Mouse (Mus musculus): ENCODE data around the gene Flrt1. TPM values are rescaled to one million over a fixed set of nuclear protein-coding genes. Genes with fewer than 3 reads are reported as not detected.
A peak's percentile ranks its signal among the peaks of the same experiment; 100 is the strongest.
"Not testable (repeated sequence)": the region's sequence is repeated elsewhere in the genome, so short reads cannot be mapped to it uniquely, and the experiment has no call there.

Flrt1 gene
- polyA plus RNA-seq, 1 experiment from 2014 or later, result 0.97 TPM

GRCm38 (mm10) chr19:7056248-7057087 is 49.1 kb downstream of the Flrt1 start, which contains the start of gene Macrod1:
Gene Macrod1 (plus strand): TSS chr19:7056810.
- no peaks in the 10 kb centered on the region for H3K9me3 ChIP-seq (replicated peaks; ENCODE audit: control insufficient read depth, low read length)
- peak; percentile 64 for ATAC-seq (replicated peaks; ENCODE audit: insufficient number of reproducible peaks, low FRiP score, low TSS enrichment)
- H3K9ac ChIP-seq (ENCODE audit: low read depth, low read length), result peak within 1 kb of the TSS; percentile 80
- no peaks in the 10 kb centered on the region; the same call in 1 of the 2 replicates for H3K27me3 ChIP-seq (ENCODE audit: control insufficient read depth, insufficient read depth, low read length)
- peaks cover 18% of the 10 kb centered on the region for H3K4me1 ChIP-seq (ENCODE audit: control insufficient read depth, insufficient read depth, low read length)
- WGBS (ENCODE audit: insufficient replicate concordance), result under 1% methylated on average over 65 of the region's 72 CpGs
- peak within 1 kb of the TSS; percentile 71; the same call in 1 of the 2 replicates for H3K27ac ChIP-seq (ENCODE audit: low read depth, low read length)
- H3K4me3 ChIP-seq (ENCODE audit: low read depth, low read length), result peak within 1 kb of the TSS; percentile 64
- peak within 1 kb of the TSS; percentile 100 for H3K4me2 ChIP-seq
- H3K36me3 ChIP-seq (ENCODE audit: control insufficient read depth, insufficient read depth, low read length), result no peaks in the 10 kb centered on the region

GRCm38 (mm10) chr19:7055173-7055572 is 50.4 kb downstream of the Flrt1 start:
- WGBS (ENCODE audit: insufficient replicate concordance), result 36% methylated on average over 3 of the region's 3 CpGs
- H3K9me3 ChIP-seq (replicated peaks; ENCODE audit: control insufficient read depth, low read length), result no peaks in the 10 kb centered on the region
- H3K36me3 ChIP-seq (ENCODE audit: control insufficient read depth, insufficient read depth, low read length), result no peaks in the 10 kb centered on the region
- no peaks in the 10 kb centered on the region; the same call in 1 of the 2 replicates for H3K27me3 ChIP-seq (ENCODE audit: control insufficient read depth, insufficient read depth, low read length)
- H3K27ac ChIP-seq (ENCODE audit: low read depth, low read length), result no peak overlapping the region
- H3K4me2 ChIP-seq, result no peak overlapping the region
- H3K9ac ChIP-seq (ENCODE audit: low read depth, low read length), result no peak overlapping the region
- H3K4me1 ChIP-seq (ENCODE audit: control insufficient read depth, insufficient read depth, low read length), result peaks cover 18% of the 10 kb centered on the region
- ATAC-seq (replicated peaks; ENCODE audit: insufficient number of reproducible peaks, low FRiP score, low TSS enrichment), result no peak
- no peak overlapping the region for H3K4me3 ChIP-seq (ENCODE audit: low read depth, low read length)

DNA sequence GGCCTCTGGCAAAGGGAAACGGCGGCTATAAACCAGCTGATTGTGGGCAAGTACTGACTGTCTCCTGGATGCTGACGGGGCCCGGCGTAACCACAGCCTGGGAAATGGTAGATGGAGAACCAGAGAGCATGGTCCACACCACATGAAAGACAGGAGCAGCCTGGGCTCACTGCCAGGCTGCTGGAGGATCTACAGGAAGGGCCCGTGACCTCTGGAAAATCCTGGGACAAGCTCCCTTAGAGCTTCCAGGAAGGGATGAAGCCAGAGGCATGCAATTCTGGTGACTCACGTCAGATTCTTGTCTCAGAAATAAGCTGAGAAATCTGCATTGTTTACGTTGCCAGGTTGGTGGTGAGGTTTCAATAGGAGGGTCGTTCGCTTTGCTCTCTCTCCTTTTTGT is 50.8 kb downstream of the Flrt1 start:
- Histone ChIP-seq H3K9me3 (replicated peaks; ENCODE audit: control insufficient read depth, low read length) (no peaks in the 10 kb centered on the region), H3K27ac (ENCODE audit: low read depth, low read length) (no peak overlapping the region), H3K27me3 (ENCODE audit: control insufficient read depth, insufficient read depth, low read length) (no peaks in the 10 kb centered on the region), H3K9ac (ENCODE audit: low read depth, low read length) (no peak overlapping the region), H3K4me2 (no peak overlapping the region), H3K4me3 (ENCODE audit: low read depth, low read length) (no peak overlapping the region), H3K36me3 (ENCODE audit: control insufficient read depth, insufficient read depth, low read length) (no peaks in the 10 kb centered on the region), H3K4me1 (ENCODE audit: control insufficient read depth, insufficient read depth, low read length) (peaks cover 18% of the 10 kb centered on the region)
- WGBS (ENCODE audit: insufficient replicate concordance), result 56% methylated on average over 10 of the region's 10 CpGs
- ATAC-seq (replicated peaks; ENCODE audit: insufficient number of reproducible peaks, low FRiP score, low TSS enrichment), result no peak

DNA sequence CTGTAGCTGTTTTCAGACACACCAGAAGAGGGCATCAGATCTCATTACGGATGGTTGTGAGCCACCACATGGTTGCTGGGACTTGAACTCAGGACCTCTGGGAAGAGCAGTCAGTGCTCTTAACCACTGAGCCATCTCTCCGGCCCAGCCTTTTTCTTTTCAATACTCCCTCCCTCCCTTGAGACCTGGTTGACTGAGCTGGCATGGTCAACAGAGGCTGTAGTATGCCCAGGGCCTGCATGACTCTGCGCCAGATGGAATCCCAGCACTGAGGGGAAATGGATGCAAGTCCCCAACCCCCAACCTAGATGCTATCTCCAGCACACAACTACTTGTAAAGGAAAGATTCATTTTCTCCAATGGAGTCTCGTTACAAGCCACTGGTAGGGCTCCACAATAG is 52.1 kb downstream of the Flrt1 start:
- 76% methylated on average over 4 of the region's 4 CpGs for WGBS (ENCODE audit: insufficient replicate concordance)
- H3K9me3 ChIP-seq (replicated peaks; ENCODE audit: control insufficient read depth, low read length), result not testable (repeated sequence)

DNA sequence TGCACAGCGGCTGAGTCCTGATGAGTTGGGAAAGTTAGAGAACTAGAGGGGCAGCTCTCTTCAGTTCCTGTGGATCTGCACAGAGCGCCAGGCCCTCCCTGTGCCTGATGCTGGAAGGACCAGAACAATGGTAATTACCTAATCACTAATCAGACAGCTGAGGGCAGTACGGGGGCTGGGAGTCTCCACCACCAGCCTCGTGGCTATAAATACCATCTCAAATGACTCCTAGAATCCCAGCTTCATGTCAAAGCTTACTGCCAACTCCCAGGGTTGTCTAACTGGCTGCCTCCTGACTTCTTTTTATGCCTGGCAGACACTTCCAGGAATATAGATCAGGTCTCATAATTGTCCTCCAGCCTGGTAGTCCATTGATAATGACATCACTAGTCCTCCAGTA is 60.8 kb downstream of the Flrt1 start:
- H3K9ac ChIP-seq (ENCODE audit: low read depth, low read length), result peak overlapping the region; percentile 58; the same call in 1 of the 2 replicates
- no peaks in the 10 kb centered on the region for H3K36me3 ChIP-seq (ENCODE audit: control insufficient read depth, insufficient read depth, low read length)
- 27% methylated on average over 4 of the region's 4 CpGs for WGBS (ENCODE audit: insufficient replicate concordance)
- no peak for ATAC-seq (replicated peaks; ENCODE audit: insufficient number of reproducible peaks, low FRiP score, low TSS enrichment)
- no peaks in the 10 kb centered on the region for H3K27me3 ChIP-seq (ENCODE audit: control insufficient read depth, insufficient read depth, low read length)
- H3K4me2 ChIP-seq, result no peak overlapping the region
- no peaks in the 10 kb centered on the region for H3K9me3 ChIP-seq (replicated peaks; ENCODE audit: control insufficient read depth, low read length)
- H3K27ac ChIP-seq (ENCODE audit: low read depth, low read length), result peak overlapping the region; percentile 38
- peaks cover 11% of the 10 kb centered on the region for H3K4me1 ChIP-seq (ENCODE audit: control insufficient read depth, insufficient read depth, low read length)
- no peak overlapping the region for H3K4me3 ChIP-seq (ENCODE audit: low read depth, low read length)

More for the DNA sequence above, 52.1 kb downstream of the Flrt1 start:
- not testable (repeated sequence) for H3K9ac ChIP-seq (ENCODE audit: low read depth, low read length); H3K36me3 ChIP-seq (ENCODE audit: control insufficient read depth, insufficient read depth, low read length); H3K4me2 ChIP-seq; H3K27me3 ChIP-seq (ENCODE audit: control insufficient read depth, insufficient read depth, low read length); H3K4me3 ChIP-seq (ENCODE audit: low read depth, low read length); H3K27ac ChIP-seq (ENCODE audit: low read depth, low read length); ATAC-seq (replicated peaks; ENCODE audit: insufficient number of reproducible peaks, low FRiP score, low TSS enrichment)
- peaks cover 18% of the 10 kb centered on the region for H3K4me1 ChIP-seq (ENCODE audit: control insufficient read depth, insufficient read depth, low read length)

GRCm38 (mm10) chr19:7044279-7044678 is 61.2 kb downstream of the Flrt1 start:
- peak overlapping the region; percentile 38 for H3K27ac ChIP-seq (ENCODE audit: low read depth, low read length)
- H3K27me3 ChIP-seq (ENCODE audit: control insufficient read depth, insufficient read depth, low read length), result no peaks in the 10 kb centered on the region
- no peaks in the 10 kb centered on the region for H3K9me3 ChIP-seq (replicated peaks; ENCODE audit: control insufficient read depth, low read length)
- no peak overlapping the region for H3K4me2 ChIP-seq
- peaks cover 11% of the 10 kb centered on the region for H3K4me1 ChIP-seq (ENCODE audit: control insufficient read depth, insufficient read depth, low read length)
- H3K9ac ChIP-seq (ENCODE audit: low read depth, low read length), result peak overlapping the region; percentile 58
- H3K36me3 ChIP-seq (ENCODE audit: control insufficient read depth, insufficient read depth, low read length), result no peaks in the 10 kb centered on the region
- no peak overlapping the region for H3K4me3 ChIP-seq (ENCODE audit: low read depth, low read length)
- ATAC-seq (replicated peaks; ENCODE audit: insufficient number of reproducible peaks, low FRiP score, low TSS enrichment), result no peak
- WGBS (ENCODE audit: insufficient replicate concordance), result 50% methylated on average over 4 of the region's 4 CpGs

Other genes starting within 250 kb of the Flrt1 start
- 0.15 and 0.84 TPM in 2 replicates for gene Ccdc88b, start 247.5 kb downstream of the Flrt1 start, polyA plus RNA-seq (2014; fragmentation: Nextera tagmentation; extraction: Ambion mirVana)
- 91.5 and 97.8 TPM in 2 replicates for gene Trmt112, start 196.0 kb downstream of the Flrt1 start, polyA plus RNA-seq (2014; fragmentation: Nextera tagmentation; extraction: Ambion mirVana)
- gene Prdx5, start 195.6 kb downstream of the Flrt1 start, polyA plus RNA-seq (2014; fragmentation: Nextera tagmentation; extraction: Ambion mirVana), result 143 and 150 TPM in 2 replicates
- 9.0 and 10.5 TPM in 2 replicates for gene Esrra, start 183.9 kb downstream of the Flrt1 start, polyA plus RNA-seq (2014; fragmentation: Nextera tagmentation; extraction: Ambion mirVana)
- 1.9 and 3.9 TPM in 2 replicates for gene Catsperz, start 180.3 kb downstream of the Flrt1 start, polyA plus RNA-seq (2014; fragmentation: Nextera tagmentation; extraction: Ambion mirVana)
- gene Kcnk4, start 171.2 kb downstream of the Flrt1 start, polyA plus RNA-seq (2014; fragmentation: Nextera tagmentation; extraction: Ambion mirVana), result 0.17 and 0.46 TPM in 2 replicates
- 54.9 and 55.7 TPM in 2 replicates for gene Bad, start 163.9 kb downstream of the Flrt1 start, polyA plus RNA-seq (2014; fragmentation: Nextera tagmentation; extraction: Ambion mirVana)
- 22.4 and 23.7 TPM in 2 replicates for gene Gpr137, start 163.2 kb downstream of the Flrt1 start, polyA plus RNA-seq (2014; fragmentation: Nextera tagmentation; extraction: Ambion mirVana)
- 162 and 177 TPM in 2 replicates for gene Ppp1r14b, start 130.8 kb downstream of the Flrt1 start, polyA plus RNA-seq (2014; fragmentation: Nextera tagmentation; extraction: Ambion mirVana)
- gene Plcb3, start 129.3 kb downstream of the Flrt1 start, polyA plus RNA-seq (2014; fragmentation: Nextera tagmentation; extraction: Ambion mirVana), result 17.2 and 20.1 TPM in 2 replicates
- 84.5 and 88.4 TPM in 2 replicates for gene Fkbp2, start 125.2 kb downstream of the Flrt1 start, polyA plus RNA-seq (2014; fragmentation: Nextera tagmentation; extraction: Ambion mirVana)
- 76.9 and 79.1 TPM in 2 replicates for gene Vegfb, start 118.1 kb downstream of the Flrt1 start, polyA plus RNA-seq (2014; fragmentation: Nextera tagmentation; extraction: Ambion mirVana)
- gene Dnajc4, start 113.2 kb downstream of the Flrt1 start, polyA plus RNA-seq (2014; fragmentation: Nextera tagmentation; extraction: Ambion mirVana), result 26.3 and 28.5 TPM in 2 replicates
- 24.6 and 25.2 TPM in 2 replicates for gene Nudt22, start 109.6 kb downstream of the Flrt1 start, polyA plus RNA-seq (2014; fragmentation: Nextera tagmentation; extraction: Ambion mirVana)
- gene Trpt1, start 109.6 kb downstream of the Flrt1 start, polyA plus RNA-seq (2014; fragmentation: Nextera tagmentation; extraction: Ambion mirVana), result 13.4 and 14.7 TPM in 2 replicates
- 11.5 and 11.9 TPM in 2 replicates for gene Fermt3, start 86.3 kb downstream of the Flrt1 start, polyA plus RNA-seq (2014; fragmentation: Nextera tagmentation; extraction: Ambion mirVana)
- 266 and 283 TPM in 2 replicates for gene Stip1, start 65.8 kb downstream of the Flrt1 start, polyA plus RNA-seq (2014; fragmentation: Nextera tagmentation; extraction: Ambion mirVana)
- gene Macrod1, start 48.9 kb downstream of the Flrt1 start, polyA plus RNA-seq (2014; fragmentation: Nextera tagmentation; extraction: Ambion mirVana), result 13.3 and 16.7 TPM in 2 replicates
- 172 and 186 TPM in 2 replicates for gene Otub1, start 100.6 kb upstream of the Flrt1 start, polyA plus RNA-seq (2014; fragmentation: Nextera tagmentation; extraction: Ambion mirVana)
- gene Cox8a, start 111.9 kb upstream of the Flrt1 start, polyA plus RNA-seq (2014; fragmentation: Nextera tagmentation; extraction: Ambion mirVana), result 1,752 and 1,771 TPM in 2 replicates
- gene Naa40, start 135.5 kb upstream of the Flrt1 start, polyA plus RNA-seq (2014; fragmentation: Nextera tagmentation; extraction: Ambion mirVana), result 62.1 and 68.6 TPM in 2 replicates
- gene Rcor2, start 161.6 kb upstream of the Flrt1 start, polyA plus RNA-seq (2014; fragmentation: Nextera tagmentation; extraction: Ambion mirVana), result 8.4 and 9.5 TPM in 2 replicates
- gene Mark2, start 236.1 kb upstream of the Flrt1 start, polyA plus RNA-seq (2014; fragmentation: Nextera tagmentation; extraction: Ambion mirVana), result 34.5 and 35.0 TPM in 2 replicates

All from heart, embryonic 11.5 days (tissue).